Mouse (Mus musculus): ENCODE results near the gene Nrarp.

Gene Nrarp

GRCm38 (mm10) chr2:25180478-25180903 lies at the start of gene Nrarp:
TSS of gene Nrarp (plus strand) at chr2:25180758.
- DNase-seq = peak; percentile 94 to 95

GRCm38 (mm10) chr2:25131601-25132000 lies 49.0 kb upstream of the Nrarp start:
- DNase-seq = no peak

GRCm38 (mm10) chr2:25137832-25138231 lies 42.7 kb upstream of the Nrarp start:
- DNase-seq = no peak

DNA sequence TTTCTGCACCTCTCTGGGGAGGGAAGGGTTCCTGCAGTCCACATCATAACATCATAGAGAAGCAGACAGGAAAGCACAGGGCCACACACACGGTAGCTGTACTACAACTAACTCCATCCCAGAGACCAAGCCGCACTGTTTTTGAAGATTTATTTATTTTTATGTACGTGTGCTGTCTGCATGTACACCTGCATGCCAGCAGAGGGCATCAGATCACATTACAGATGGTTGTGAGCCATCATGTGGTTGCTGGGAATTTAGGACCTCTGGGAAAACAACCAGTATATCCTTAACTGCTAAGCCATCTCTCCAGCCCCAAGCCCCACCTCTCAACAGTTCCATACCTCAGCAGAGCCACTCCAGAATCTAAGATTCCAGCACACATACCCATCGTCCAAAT lies 39.4 kb upstream of the Nrarp start:
- DNase-seq = no peak

GRCm38 (mm10) chr2:25141921-25142320 lies 38.6 kb upstream of the Nrarp start:
- DNase-seq = no peak

DNA sequence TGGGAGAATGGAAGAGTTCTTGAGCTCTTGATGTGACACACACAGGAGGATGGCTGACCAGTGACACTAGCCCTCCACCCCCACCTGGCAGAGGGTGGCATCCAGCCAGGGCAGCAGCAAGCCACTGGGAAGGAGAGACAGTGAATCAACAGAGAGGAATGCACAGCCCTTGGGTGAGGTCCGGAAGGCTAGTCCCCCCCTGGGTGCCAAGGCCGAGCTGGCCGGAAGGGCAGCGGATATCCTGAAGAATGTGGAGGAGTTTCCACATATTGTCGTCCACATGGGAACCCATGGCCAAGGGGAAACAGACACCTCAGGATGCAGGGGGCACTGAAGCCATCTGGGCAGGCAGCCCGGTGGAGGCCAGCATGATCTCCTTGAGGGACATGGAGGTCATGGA lies 35.2 kb upstream of the Nrarp start:
- DNase-seq = no peak

DNA sequence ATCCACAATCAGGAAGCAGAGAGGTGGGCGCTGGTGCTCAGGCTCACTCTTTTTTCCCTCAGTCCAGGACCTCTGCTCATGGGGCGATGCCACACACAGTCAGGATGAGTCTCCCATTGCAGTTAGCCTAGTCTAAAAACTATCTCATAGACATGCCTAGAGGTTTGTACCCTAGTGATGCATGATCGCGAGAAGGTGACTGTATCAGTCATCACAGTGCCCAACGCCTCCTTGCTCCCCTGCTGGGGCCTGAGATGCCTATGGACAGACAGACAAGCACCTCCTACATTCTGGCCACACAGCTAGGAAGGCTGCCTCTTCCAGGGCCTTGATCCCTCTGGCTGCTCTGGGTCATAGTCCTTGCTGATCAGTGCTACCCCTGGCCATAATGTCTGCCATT lies 33.2 kb upstream of the Nrarp start:
- no peak for DNase-seq

DNA sequence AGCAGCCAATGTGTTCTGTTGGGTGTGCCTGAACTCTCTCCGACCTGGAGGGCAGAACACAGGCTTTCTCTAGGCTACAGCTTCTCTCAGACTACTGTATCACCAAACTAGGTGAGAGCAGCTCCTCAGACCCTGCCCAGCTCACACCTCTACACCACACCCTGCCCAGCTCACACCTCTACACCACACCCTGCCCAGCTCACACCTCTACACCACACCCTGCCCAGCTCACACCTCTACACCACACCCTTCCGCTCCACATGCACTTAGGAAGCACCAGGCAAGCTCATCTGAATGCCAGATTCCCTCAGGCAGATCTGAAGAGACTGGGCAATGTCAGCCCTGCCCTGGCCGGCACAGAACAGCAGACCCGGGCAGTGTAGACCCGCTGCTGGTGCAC lies 32.7 kb upstream of the Nrarp start:
- DNase-seq = no peak

- DNase-seq = no peak
Measured at GRCm38 (mm10) chr2:25149643-25150042, 30.9 kb upstream of the Nrarp start.

DNA sequence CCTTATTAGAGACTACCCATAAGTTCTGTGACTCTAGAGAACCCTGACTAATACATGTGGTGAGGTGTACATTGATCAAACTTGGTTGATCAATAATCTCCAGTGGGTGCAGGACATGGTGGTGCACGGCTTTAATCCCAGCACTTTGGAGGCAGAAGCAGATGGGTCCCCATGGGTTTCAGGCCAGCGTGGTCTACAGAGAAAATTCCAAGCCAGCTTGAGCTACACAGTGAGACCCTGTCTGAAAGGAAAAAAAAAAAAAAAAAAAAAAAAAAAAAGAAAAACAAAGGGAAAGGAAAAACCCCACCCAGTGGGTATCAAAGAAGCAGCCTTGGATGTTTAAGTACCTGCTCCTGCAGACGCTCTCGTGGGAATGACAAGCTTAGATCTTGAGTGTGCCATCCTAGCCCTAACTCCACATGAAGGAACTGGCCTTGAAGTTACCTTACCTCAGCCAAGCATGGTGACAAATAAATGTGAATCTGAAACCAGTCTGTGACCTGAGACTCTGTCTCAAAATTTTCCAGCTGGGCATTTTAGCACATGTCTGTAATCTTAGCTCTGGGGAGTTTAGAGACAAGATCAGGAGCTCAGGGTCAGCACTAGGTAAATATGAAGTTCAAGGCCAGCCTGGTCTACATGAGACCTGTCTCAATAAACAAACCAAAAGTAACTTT lies 29.1 kb upstream of the Nrarp start:
- no peak for DNase-seq

DNA sequence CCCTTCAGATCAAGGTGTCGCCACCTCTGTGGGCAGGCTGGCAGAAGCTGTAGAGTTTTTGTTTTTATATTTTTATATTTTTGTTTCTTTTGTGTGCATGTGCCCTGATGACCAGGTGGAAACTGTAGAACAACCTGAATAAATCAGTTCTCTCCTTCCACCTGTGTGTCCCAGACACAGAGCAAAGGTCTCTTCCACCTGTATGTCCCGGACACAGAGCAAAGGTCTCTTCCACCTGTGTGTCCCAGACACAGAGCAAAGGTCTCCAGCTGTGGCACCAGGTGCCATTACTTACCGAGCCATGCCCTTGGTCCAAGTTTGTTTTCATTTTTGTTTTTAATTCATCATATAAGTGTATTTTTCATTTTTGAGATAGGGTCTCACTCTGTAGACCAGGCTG lies 24.4 kb upstream of the Nrarp start:
- no peak for DNase-seq

DNA sequence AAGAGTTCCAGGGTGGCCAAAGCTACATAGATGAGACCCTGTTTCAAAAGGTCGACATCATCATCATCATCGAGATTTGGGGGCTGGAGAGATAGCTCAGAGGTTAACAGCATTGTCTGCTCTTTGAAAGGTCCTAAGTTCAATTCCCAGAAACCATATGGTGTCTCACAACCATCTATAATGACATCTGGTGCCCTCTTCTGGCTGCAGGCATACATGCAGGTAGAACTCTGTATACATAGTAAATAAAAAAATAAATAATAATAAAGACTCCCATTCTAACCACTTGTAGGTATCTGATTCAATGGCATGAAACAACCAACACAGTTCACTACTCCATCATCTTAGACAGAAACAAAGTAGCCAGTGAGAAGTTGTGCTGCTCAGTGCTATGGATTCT lies 23.6 kb upstream of the Nrarp start:
- peak; percentile 30 to 31 for DNase-seq

DNA sequence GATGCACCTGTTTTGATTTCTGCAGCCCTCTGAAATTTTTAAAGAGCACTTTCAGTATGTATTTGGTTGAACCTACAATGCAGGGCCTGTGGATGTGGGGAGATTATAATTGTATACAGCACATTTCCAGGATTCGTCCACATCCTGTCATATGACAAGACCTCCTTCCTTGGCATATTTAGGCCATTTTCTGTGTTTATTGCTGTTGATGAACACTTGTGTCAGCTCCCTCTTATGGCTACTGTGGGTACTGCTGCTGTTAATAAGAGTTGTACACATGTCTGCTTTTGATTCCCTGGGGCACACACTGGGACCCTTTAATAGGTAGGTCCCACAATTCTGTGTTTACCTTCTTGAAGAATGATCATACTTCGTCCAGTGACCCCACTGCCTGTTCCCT lies 22.9 kb upstream of the Nrarp start:
- peak; percentile 65 to 74 for DNase-seq

GRCm38 (mm10) chr2:25167481-25167880 lies 13.1 kb upstream of the Nrarp start:
- DNase-seq = no peak

GRCm38 (mm10) chr2:25167919-25168664 lies 12.5 kb upstream of the Nrarp start:
- peak in 1 of 2 experiments; percentile 6 for DNase-seq

DNA sequence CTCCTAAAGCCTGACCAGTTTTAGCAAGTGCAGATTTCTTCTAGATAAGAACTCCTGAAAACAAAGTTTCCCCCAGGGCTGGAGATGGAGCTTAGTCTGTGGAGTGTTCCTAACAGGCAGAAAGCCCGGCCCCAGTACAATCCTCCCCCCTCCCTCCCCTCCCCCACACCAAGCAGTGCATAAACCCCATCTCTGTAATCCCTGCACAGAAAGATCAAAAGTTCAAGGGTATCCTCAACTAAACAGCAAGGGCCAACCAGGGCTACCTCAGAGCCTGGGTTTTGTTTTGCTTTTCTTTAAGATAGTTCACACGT lies 11.9 kb upstream of the Nrarp start:
- DNase-seq = no peak

DNA sequence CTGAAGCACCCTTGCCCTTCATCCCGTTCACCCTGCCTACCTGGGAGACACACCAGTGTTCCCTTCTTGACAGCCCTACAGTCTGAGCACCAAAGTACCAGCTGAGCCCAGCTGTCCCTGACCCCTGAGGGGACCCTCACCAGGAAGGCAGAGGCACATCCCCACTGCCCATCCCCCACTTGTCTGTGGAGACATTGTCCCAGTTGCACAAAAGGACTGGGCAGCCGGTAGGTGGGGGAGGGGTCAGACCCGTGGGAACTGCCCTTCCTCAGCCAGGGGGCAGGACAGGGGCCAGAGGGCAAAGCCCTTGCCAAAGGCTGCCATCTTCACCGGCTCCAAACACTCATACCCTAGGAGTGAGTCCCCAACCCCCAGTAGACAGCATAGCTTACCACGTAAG lies 10.8 kb upstream of the Nrarp start:
- DNase-seq = no peak

DNA sequence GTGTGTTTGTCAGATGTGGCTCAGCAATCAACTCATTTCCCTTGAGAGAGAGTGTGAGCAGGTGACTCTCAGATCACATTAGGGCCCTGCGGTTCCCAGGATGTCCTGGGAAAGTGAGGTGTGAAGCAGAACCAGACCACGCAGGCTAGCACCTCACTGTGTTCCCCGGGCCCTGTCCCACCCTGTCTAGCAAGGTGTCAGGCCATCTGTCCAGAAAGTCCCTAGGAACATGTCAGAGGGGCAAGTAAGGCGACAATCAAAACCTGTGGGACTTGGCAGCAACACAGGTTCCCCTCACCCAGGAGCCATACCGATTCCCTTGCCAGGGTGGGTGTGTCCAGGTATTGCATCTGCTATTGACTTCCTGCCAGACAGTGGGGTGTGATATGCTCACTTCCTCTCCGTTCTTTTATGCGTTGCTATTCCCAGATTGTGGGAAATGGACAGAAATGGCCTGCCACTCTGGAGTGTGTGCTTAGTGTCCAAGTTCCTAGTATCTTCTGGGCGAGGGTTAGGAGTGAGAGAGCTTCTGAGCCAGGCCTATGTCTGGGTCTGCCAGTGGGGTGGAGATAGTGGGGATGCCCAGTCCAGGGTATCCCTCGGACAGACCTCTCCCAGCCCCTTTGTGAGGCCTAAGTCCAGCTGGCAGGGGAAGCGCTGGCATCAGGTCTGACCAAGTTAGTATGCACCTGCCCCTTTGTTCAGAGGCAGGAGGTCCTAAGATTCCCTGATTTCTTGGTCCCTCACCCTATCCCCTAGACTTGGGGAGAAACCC lies 10.0 kb upstream of the Nrarp start:
- peak; percentile 16 to 25 for DNase-seq

- DNase-seq = no peak
Measured at GRCm38 (mm10) chr2:25171101-25171768, 9.3 kb upstream of the Nrarp start.

GRCm38 (mm10) chr2:25171769-25172153 lies 8.8 kb upstream of the Nrarp start:
- DNase-seq = no peak

GRCm38 (mm10) chr2:25172629-25173028 lies 7.9 kb upstream of the Nrarp start:
- DNase-seq = no peak

DNA sequence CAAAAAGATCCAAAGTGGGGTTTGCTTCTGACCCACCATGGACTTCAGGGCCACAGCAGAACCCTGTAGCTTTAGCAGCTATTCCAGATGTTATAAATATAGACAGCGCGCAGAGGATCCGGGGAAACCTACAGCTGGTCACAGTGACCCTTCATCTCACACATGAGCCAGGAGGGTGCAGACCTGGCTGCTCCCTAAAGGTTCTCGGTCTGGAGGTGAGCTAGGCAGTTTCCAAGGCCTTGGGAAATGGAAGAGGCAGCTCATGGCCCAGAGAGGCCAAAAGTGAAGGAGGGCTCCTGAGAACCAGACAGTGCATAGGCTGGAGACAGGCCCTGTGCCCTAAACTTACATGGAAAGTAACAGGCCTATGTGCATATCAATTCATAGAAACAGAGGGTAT lies 6.7 kb upstream of the Nrarp start:
- DNase-seq = no peak
